Mouse (Mus musculus): ENCODE results near the gene Smim10l1.

Smim10l1 gene

DNA sequence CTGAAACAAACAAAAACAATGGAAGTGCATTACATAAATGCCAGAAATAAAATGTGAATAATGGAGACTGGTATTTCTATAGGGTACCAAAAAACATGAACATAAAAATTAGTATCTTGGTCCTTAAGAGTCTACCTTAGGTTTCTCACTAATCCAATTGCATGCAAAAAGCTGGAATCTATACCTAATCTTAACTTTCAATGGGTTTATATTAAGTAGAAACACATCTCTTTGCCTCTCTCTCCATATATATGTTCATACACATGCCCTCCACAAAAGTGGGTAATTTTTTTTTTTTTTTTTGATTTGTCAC, at the start of gene Smim10l1:
Gene Smim10l1, plus strand, starts transcription at position 301 of the 313 bp plus-strand sequence.
- DNase-seq (ENCODE audit: low read depth, low spot score) = no peak

GRCm38 (mm10) chr6:133055716-133056115, 49.0 kb upstream of the Smim10l1 start, which contains the start of gene Tas2r140:
TSS of gene Tas2r140 (minus strand) at chr6:133055816.
- no peak for DNase-seq (ENCODE audit: low read depth, low spot score)

GRCm38 (mm10) chr6:133092226-133092625, 12.5 kb upstream of the Smim10l1 start:
- DNase-seq (ENCODE audit: low read depth, low spot score) = no peak

GRCm38 (mm10) chr6:133102430-133102829, 2.3 kb upstream of the Smim10l1 start:
- no peak for DNase-seq (ENCODE audit: low read depth, low spot score)

DNA sequence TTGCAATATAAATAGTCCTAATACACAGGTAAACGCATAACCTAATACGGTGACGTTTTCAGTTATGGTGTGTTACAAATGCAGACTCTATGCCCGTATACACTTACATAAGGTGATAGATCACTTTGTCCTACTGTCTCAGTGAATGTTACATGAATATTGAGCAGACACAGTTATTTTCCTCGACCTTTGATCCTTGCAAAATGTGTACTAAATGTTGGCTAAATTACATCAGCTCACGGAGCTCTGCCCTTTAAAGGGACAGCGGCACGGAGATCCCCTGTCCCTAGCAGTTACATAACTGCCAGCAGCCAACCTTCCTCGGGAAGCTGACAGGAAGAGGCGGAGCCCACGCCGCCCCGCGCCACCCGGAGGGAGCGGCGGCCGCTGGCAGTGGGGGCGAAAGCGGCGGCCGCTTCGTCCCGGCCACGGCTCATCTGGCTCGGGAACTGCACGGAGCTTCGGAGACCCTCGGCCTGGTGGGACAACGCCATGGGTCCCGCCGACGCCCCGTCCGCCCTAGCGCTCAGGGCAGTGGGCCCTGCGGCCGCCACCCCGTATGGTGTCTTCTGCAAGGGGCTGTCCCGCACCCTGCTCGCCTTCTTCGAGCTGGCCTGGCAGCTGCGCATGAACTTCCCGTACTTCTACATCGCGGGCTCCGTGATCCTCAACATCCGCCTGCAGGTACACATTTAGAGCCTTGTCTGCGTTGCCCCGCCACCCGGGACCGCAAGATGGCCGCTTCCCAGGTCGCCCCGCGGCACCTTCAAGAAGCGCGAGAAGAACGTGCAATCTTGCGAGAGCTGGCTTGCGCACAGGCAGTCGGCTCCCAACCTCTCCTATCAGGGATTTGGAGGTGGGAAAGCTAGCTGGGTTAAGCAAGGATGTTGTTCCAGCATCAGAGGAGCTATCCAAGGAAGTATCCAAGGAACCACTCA, 482 bp downstream of the Smim10l1 start:
- DNase-seq (ENCODE audit: low read depth, low spot score) = peak; percentile 78

Data from retina, postnatal 7 days (tissue).